Mouse (Mus musculus): ENCODE data around the gene Lap3.

The Lap3 gene

GRCm38 (mm10) chr5:45495429-45495975 lies 2.3 kb downstream of the Lap3 start:
- no peak for DNase-seq (ENCODE audit: low spot score in 2 of 2)

GRCm38 (mm10) chr5:45496042-45496441 lies 2.9 kb downstream of the Lap3 start:
- no peak for DNase-seq (ENCODE audit: low spot score in 2 of 2)

- DNase-seq (ENCODE audit: low spot score in 2 of 2) = no peak
Measured at GRCm38 (mm10) chr5:45496479-45496878, 3.3 kb downstream of the Lap3 start.

GRCm38 (mm10) chr5:45496930-45497550 lies 3.9 kb downstream of the Lap3 start:
- DNase-seq (ENCODE audit: low spot score in 2 of 2) = no peak

- DNase-seq (ENCODE audit: low spot score in 2 of 2) = no peak
Measured at GRCm38 (mm10) chr5:45497564-45497963, 4.4 kb downstream of the Lap3 start.

- DNase-seq (ENCODE audit: low spot score in 2 of 2) = peak in 1 of 2 experiments; percentile 38
Measured at GRCm38 (mm10) chr5:45510071-45510470, 16.9 kb downstream of the Lap3 start.

- DNase-seq (ENCODE audit: low spot score in 2 of 2) = no peak
Measured at GRCm38 (mm10) chr5:45512908-45513307, 19.7 kb downstream of the Lap3 start.

GRCm38 (mm10) chr5:45513511-45513910 lies 20.3 kb downstream of the Lap3 start:
- DNase-seq (ENCODE audit: low spot score in 2 of 2) = no peak

GRCm38 (mm10) chr5:45514599-45514998 lies 21.4 kb downstream of the Lap3 start:
- no peak for DNase-seq (ENCODE audit: low spot score in 2 of 2)

GRCm38 (mm10) chr5:45515151-45515743 lies 22.1 kb downstream of the Lap3 start:
- DNase-seq (ENCODE audit: low spot score in 2 of 2) = no peak

- peak; percentile 94 to 96 for DNase-seq (ENCODE audit: low spot score in 2 of 2)
Measured at GRCm38 (mm10) chr5:45519960-45520808, 27.0 kb downstream of the Lap3 start, which contains the start of gene Med28. Gene Med28 (plus strand): TSS chr5:45520229.

- DNase-seq (ENCODE audit: low spot score in 2 of 2) = no peak
Measured at GRCm38 (mm10) chr5:45520809-45521110, 27.6 kb downstream of the Lap3 start.

GRCm38 (mm10) chr5:45521601-45522000 lies 28.4 kb downstream of the Lap3 start:
- no peak for DNase-seq (ENCODE audit: low spot score in 2 of 2)

GRCm38 (mm10) chr5:45525101-45525500 lies 31.9 kb downstream of the Lap3 start:
- DNase-seq (ENCODE audit: low spot score in 2 of 2) = no peak

- no peak for DNase-seq (ENCODE audit: low spot score in 2 of 2)
Measured at GRCm38 (mm10) chr5:45526338-45526737, 33.2 kb downstream of the Lap3 start.

GRCm38 (mm10) chr5:45529696-45530095 lies 36.5 kb downstream of the Lap3 start:
- no peak for DNase-seq (ENCODE audit: low spot score in 2 of 2)

- peak; percentile 41 to 82 for DNase-seq (ENCODE audit: low spot score in 2 of 2)
Measured at GRCm38 (mm10) chr5:45534319-45535098, 41.3 kb downstream of the Lap3 start.

- no peak for DNase-seq (ENCODE audit: low spot score in 2 of 2)
Measured at GRCm38 (mm10) chr5:45535177-45535576, 42.0 kb downstream of the Lap3 start.

- DNase-seq (ENCODE audit: low spot score in 2 of 2) = no peak
Measured at GRCm38 (mm10) chr5:45539502-45539901, 46.3 kb downstream of the Lap3 start.

- DNase-seq (ENCODE audit: low spot score in 2 of 2) = no peak
Measured at GRCm38 (mm10) chr5:45543374-45543773, 50.2 kb downstream of the Lap3 start.

GRCm38 (mm10) chr5:45549586-45549985 lies 56.4 kb downstream of the Lap3 start:
- no peak for DNase-seq (ENCODE audit: low spot score in 2 of 2)
